Mouse (Mus musculus) CH12.LX (cell line): ENCODE results near the gene Fam3c.

Experiments
- NELFE ChIP-seq: IDR thresholded peaks from 2 replicates; pipeline ENCODE4 v1.6.1; 2011; ENCODE audit warnings: low read depth, low read length, improper control_type of control experiment
- POLR2AphosphoS2 ChIP-seq: IDR thresholded peaks from 2 replicates; pipeline ENCODE4 v1.6.1; 2011; ENCODE audit warnings: low read depth, low read length, improper control_type of control experiment
- USF2 ChIP-seq: conservative IDR thresholded peaks from 2 replicates; pipeline ENCODE4 v1.6.1; 2011; ENCODE audit warnings: low read depth, low read length, improper control_type of control experiment

DNA sequence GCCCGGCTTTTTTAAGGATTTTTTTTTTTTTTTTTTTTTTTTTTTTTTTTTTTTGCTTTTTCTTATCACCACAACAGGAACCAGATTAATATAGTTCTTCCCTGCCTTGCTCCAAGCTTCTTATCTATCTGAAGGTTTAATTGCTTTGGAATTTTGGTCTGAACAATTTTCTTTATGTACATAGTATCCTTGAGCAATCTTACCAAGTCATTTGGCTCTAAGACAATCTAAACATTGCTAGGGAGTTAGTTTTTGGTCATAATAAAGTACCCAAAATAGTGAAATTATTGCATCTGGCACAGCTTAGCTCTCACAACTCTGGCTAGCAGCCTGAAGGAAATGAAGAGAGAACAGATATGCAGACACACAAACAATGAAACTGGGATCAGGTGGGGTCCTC lies 23.8 kb upstream of the Fam3c start:
- TF ChIP-seq NELFE (no peak), USF2 (no peak), POLR2AphosphoS2 (no peak)
